Mouse (Mus musculus): ENCODE results near the gene Notch4.
"Not testable (repeated sequence)": the region's sequence is repeated elsewhere in the genome, so short reads cannot be mapped to it uniquely, and the experiment has no call there.

DNA sequence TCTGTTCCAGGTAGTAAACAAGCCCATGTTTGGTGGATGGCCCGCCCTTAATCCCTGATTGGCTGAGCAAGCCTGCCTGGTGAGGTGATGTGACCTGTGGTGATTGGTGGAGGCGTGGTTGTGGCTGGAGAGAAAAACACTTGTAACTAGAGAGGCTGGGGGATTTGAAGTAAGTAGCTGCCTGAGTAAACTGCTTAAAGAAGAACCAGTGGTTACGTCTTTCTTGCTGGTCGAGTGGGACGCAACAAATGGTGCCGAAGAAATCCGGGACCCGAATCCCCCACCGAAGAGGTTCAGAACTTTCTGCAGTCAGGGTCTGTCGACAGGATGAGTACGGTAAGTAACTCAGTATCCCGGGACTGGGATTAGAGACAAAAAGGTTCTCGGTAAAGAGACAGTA is 20.5 kb upstream of the Notch4 start:
- not testable (repeated sequence) for TF ChIP-seq HCFC1 (IDR thresholded peaks at IDR 0.05; ENCODE audit: borderline replicate concordance, insufficient read depth, low read length); MAFK (IDR thresholded peaks at IDR 0.05; ENCODE audit: insufficient read depth, low read depth, low read length); ZC3H11A (IDR thresholded peaks at IDR 0.05; ENCODE audit: borderline replicate concordance, low read depth, low read length); CHD2 (IDR thresholded peaks at IDR 0.05; ENCODE audit: low read depth, low read length)
